Mouse (Mus musculus): ENCODE results near the gene Fam118b. TPM values are rescaled to one million over a fixed set of nuclear protein-coding genes. Genes with fewer than 3 reads are reported as not detected.

The Fam118b gene
- total and polyA plus RNA-seq, 3 experiments: 23.4 to 30.9 TPM; not detected in 1

- Histone ChIP-seq H3K4me1 (ENCODE audit: control insufficient read depth in 1 of 2, insufficient read depth in 2 of 2, low read length in 2 of 2) (peaks cover 0 to 4% of the 10 kb centered on the region in 2 experiments; a peak in 1 of 4 replicates), H3K36me3 (ENCODE audit: control insufficient read depth in 1 of 2, insufficient read depth in 2 of 2, low read length in 2 of 2) (peaks cover 0 to 9% of the 10 kb centered on the region in 2 experiments; a peak in 3 of 4 replicates), H3K9me3 (replicated peaks; ENCODE audit: insufficient read depth, low read length) (no peaks in the 10 kb centered on the region), H3K9ac (ENCODE audit: control insufficient read depth, low read depth, low read length, poor library complexity, severe bottlenecking) (no peak overlapping the region), H3K4me3 (ENCODE audit: control insufficient read depth in 1 of 2, insufficient read depth in 1 of 2, low read depth in 2 of 2, low read length in 2 of 2) (no peak overlapping the region), H3K27ac (ENCODE audit: control insufficient read depth, low read depth, low read length) (no peak overlapping the region), H3K79me2 (ENCODE audit: control insufficient read depth, insufficient read depth, low read length, poor library complexity) (peaks cover 12% of the 10 kb centered on the region), H3K27me3 (ENCODE audit: control insufficient read depth in 1 of 2, insufficient read depth in 2 of 2, low read length in 2 of 2) (no peaks in the 10 kb centered on the region)
- DNase-seq (ENCODE audit: low read depth, low spot score): no peak
- no peak for TF ChIP-seq ELF1 (IDR thresholded peaks at IDR 0.05; ENCODE audit: low read depth, low read length)
- TF ChIP-seq RCOR1 (IDR thresholded peaks at IDR 0.05; ENCODE audit: low read depth, low read length): no peak
- TF ChIP-seq ETS1 (IDR thresholded peaks at IDR 0.05; ENCODE audit: low read depth, low read length): no peak
- TF ChIP-seq POLR2A (IDR thresholded peaks at IDR 0.05; ENCODE audit: control insufficient read depth in 1 of 2, insufficient read depth in 1 of 2, low read depth in 1 of 2, low read length in 2 of 2, poor library complexity in 1 of 2): no peak
- no peak for TF ChIP-seq HCFC1 (IDR thresholded peaks at IDR 0.05; ENCODE audit: low read depth, low read length)
- no peak for TF ChIP-seq MXI1 (IDR thresholded peaks at IDR 0.05; ENCODE audit: low read depth, low read length)
- TF ChIP-seq USF1 (IDR thresholded peaks at IDR 0.05; ENCODE audit: low read depth, low read length): no peak
- TF ChIP-seq POLR2AphosphoS2 (IDR thresholded peaks at IDR 0.05; ENCODE audit: low read length): no peak
- TF ChIP-seq BHLHE40 (IDR thresholded peaks at IDR 0.05; ENCODE audit: borderline replicate concordance, low read depth, low read length): no peak
- TF ChIP-seq POLR2AphosphoS5 (IDR thresholded peaks at IDR 0.05; ENCODE audit: borderline replicate concordance, low read depth, low read length): no peak
- no peak for TF ChIP-seq GATA1 (IDR thresholded peaks at IDR 0.05; ENCODE audit: low read depth, low read length)
- TF ChIP-seq MYB (IDR thresholded peaks at IDR 0.05; ENCODE audit: low read depth, low read length): no peak
- TF ChIP-seq JUND (IDR thresholded peaks at IDR 0.05; ENCODE audit: low read depth, low read length): no peak
- no peak for TF ChIP-seq UBTF (IDR thresholded peaks at IDR 0.05; ENCODE audit: borderline replicate concordance, insufficient read depth, low read depth, low read length)
Observed at GRCm38 (mm10) chr9:35173331-35173730, 94.3 kb downstream of the Fam118b start.

GRCm38 (mm10) chr9:35170071-35170470 is 97.5 kb downstream of the Fam118b start:
- Histone ChIP-seq H3K4me3 (ENCODE audit: control insufficient read depth in 1 of 2, insufficient read depth in 1 of 2, low read depth in 2 of 2, low read length in 2 of 2) (no peak overlapping the region), H3K79me2 (ENCODE audit: control insufficient read depth, insufficient read depth, low read length, poor library complexity) (peaks cover 9% of the 10 kb centered on the region), H3K9me3 (replicated peaks; ENCODE audit: insufficient read depth, low read length) (no peaks in the 10 kb centered on the region), H3K4me1 (ENCODE audit: control insufficient read depth in 1 of 2, insufficient read depth in 2 of 2, low read length in 2 of 2) (peaks cover 0 to 4% of the 10 kb centered on the region in 2 experiments; a peak in 1 of 4 replicates), H3K27ac (ENCODE audit: control insufficient read depth, low read depth, low read length) (no peak overlapping the region), H3K27me3 (ENCODE audit: control insufficient read depth in 1 of 2, insufficient read depth in 2 of 2, low read length in 2 of 2) (no peaks in the 10 kb centered on the region), H3K9ac (ENCODE audit: control insufficient read depth, low read depth, low read length, poor library complexity, severe bottlenecking) (no peak overlapping the region), H3K36me3 (ENCODE audit: control insufficient read depth in 1 of 2, insufficient read depth in 2 of 2, low read length in 2 of 2) (peaks cover 5 to 8% of the 10 kb centered on the region in 2 experiments)
- no peak for TF ChIP-seq RAD21 (IDR thresholded peaks at IDR 0.05; ENCODE audit: low read depth, low read length)
- no peak for TF ChIP-seq MAFK (IDR thresholded peaks at IDR 0.05; ENCODE audit: borderline replicate concordance, low read depth, low read length)
- no peak for TF ChIP-seq MYC (IDR thresholded peaks at IDR 0.05; ENCODE audit: low read depth, low read length)
- no peak for TF ChIP-seq E2F4 (IDR thresholded peaks at IDR 0.05; ENCODE audit: borderline replicate concordance, low read depth, low read length)
- no peak for TF ChIP-seq ZKSCAN1 (IDR thresholded peaks at IDR 0.05; ENCODE audit: low read depth, low read length)
- TF ChIP-seq GATA1 (IDR thresholded peaks at IDR 0.05; ENCODE audit: low read depth, low read length): no peak
- no peak for TF ChIP-seq ZC3H11A (IDR thresholded peaks at IDR 0.05; ENCODE audit: low read depth, low read length)
- no peak for TF ChIP-seq TCF12 (IDR thresholded peaks at IDR 0.05; ENCODE audit: low read depth, low read length)
- TF ChIP-seq POLR2AphosphoS2 (IDR thresholded peaks at IDR 0.05; ENCODE audit: low read length): no peak
- no peak for TF ChIP-seq EP300 (IDR thresholded peaks at IDR 0.05; ENCODE audit: low read depth in 1 of 2, low read length in 2 of 2)
- TF ChIP-seq MAX (IDR thresholded peaks at IDR 0.05; ENCODE audit: low read length): no peak
- no peak for DNase-seq (ENCODE audit: low read depth, low spot score)
